10 mouse cellular contexts compared by ENCODE assay signal in the genomic region with DNA sequence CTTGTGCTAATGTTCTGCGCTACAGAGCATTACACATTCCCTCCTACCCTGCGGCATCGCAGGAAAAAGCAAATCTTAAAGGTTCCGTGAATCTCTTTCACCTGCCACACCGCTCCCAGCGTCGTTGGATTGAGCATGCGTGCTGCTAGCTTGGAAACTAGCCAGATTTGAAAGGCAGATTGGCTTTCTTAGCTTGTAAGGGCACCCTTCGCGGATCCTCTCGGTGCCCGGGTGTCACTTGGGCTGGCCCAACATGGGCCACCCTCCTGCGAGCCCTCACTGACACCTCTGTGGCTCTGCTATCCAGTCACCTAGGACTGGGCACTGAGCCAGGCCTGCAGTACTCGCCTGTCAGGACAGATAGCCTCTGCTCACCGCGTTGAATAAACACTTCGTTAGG.
DNase-seq lines count a peak whose midpoint lies in the region; ATAC-seq and TF ChIP-seq lines count a peak whose summit lies in the region.
"Had no signal": no experiment of that assay in that cellular context is flagged by ENCODE, and none has a peak within 500 bp of the region (broad histone marks: within the 10 kb centered on the region; RNA-seq: fewer than 3 reads in every experiment).

No protein-coding gene starts in this region.

- no peaks in the 10 kb centered on the region for H3K9me3 ChIP-seq in midbrain, embryonic 14.5 days (ENCODE audit: control insufficient read depth, low read length)
- no peaks in the 10 kb centered on the region for H3K9me3 ChIP-seq in midbrain, embryonic 11.5 days (ENCODE audit: control insufficient read depth, low read length)
- H3K9me3 ChIP-seq in heart, postnatal 0 days (replicated peaks; ENCODE audit: control insufficient read depth, low read length): no peaks in the 10 kb centered on the region
- H3K9me3 ChIP-seq: embryonic facial prominence, embryonic 15.5 days had no signal

- WGBS in midbrain, embryonic 14.5 days: 45% methylated on average over 17 of the region's 17 CpGs
- WGBS in midbrain, embryonic 11.5 days: 82% methylated on average over 17 of the region's 17 CpGs
- 28% methylated on average over 17 of the region's 17 CpGs for WGBS in heart, postnatal 0 days

- peak overlapping the region; percentile 29 for H3K4me2 ChIP-seq in midbrain, embryonic 14.5 days (ENCODE audit: low read length)
- H3K4me2 ChIP-seq in midbrain, embryonic 11.5 days: no peak overlapping the region
- peak overlapping the region; percentile 42 for H3K4me2 ChIP-seq in heart, postnatal 0 days (ENCODE audit: low read depth, low read length)
- H3K4me2 ChIP-seq: embryonic facial prominence, embryonic 15.5 days had no signal

- no peaks in the 10 kb centered on the region for H3K27me3 ChIP-seq in midbrain, embryonic 14.5 days (ENCODE audit: control insufficient read depth, insufficient read depth, low read length)
- H3K27me3 ChIP-seq in midbrain, embryonic 11.5 days (ENCODE audit: control insufficient read depth, insufficient read depth, low read length): no peaks in the 10 kb centered on the region
- H3K27me3 ChIP-seq in heart, postnatal 0 days (ENCODE audit: control insufficient read depth, insufficient read depth, low read length): no peaks in the 10 kb centered on the region
- H3K27me3 ChIP-seq: embryonic facial prominence, embryonic 15.5 days had no signal

- DNase-seq in adrenal gland, postnatal 25 days: peak; percentile 6
- no peak for DNase-seq in adrenal gland, postnatal 14 days
- peak; percentile 78 for DNase-seq in midbrain, embryonic 14.5 days
- DNase-seq in midbrain, embryonic 11.5 days (ENCODE audit: low spot score, missing footprints): no peak
- peak; percentile 34 for DNase-seq in heart, postnatal 0 days (ENCODE audit: low spot score)
- peak; percentile 54 to 57 for DNase-seq in right cerebral cortex, postnatal 10 days (ENCODE audit: low spot score in 2 of 2)
- no peak for DNase-seq in Muller cell, postnatal 12 days (ENCODE audit: inconsistent ontology term)

- H3K4me3 ChIP-seq in midbrain, embryonic 14.5 days (replicated peaks; ENCODE audit: low read depth, low read length): no peak overlapping the region
- H3K4me3 ChIP-seq in midbrain, embryonic 11.5 days (ENCODE audit: low read depth, low read length): no peak overlapping the region
- 0 out of 2 replicates have a peak overlapping the region, but pooled peaks have one; percentile 10 for H3K4me3 ChIP-seq in heart, postnatal 0 days (ENCODE audit: low read depth, low read length)
- H3K4me3 ChIP-seq: embryonic facial prominence, embryonic 15.5 days had no signal

- H3K4me1 ChIP-seq in midbrain, embryonic 14.5 days (ENCODE audit: control insufficient read depth, insufficient read depth, low read length): peaks cover 18% of the 10 kb centered on the region
- H3K4me1 ChIP-seq in midbrain, embryonic 11.5 days (ENCODE audit: control insufficient read depth, insufficient read depth, low read length): peaks cover 3% of the 10 kb centered on the region; the same call in 1 of the 2 replicates
- H3K4me1 ChIP-seq in heart, postnatal 0 days (ENCODE audit: control insufficient read depth, insufficient read depth): no peaks in the 10 kb centered on the region
- H3K4me1 ChIP-seq: embryonic facial prominence, embryonic 15.5 days had no signal

- no peak for TF ChIP-seq CTCF in heart, postnatal 0 days (IDR thresholded peaks at IDR 0.05; ENCODE audit: low read depth)

- no peaks in the 10 kb centered on the region for H3K36me3 ChIP-seq in midbrain, embryonic 14.5 days (ENCODE audit: control insufficient read depth, insufficient read depth, low read length)
- no peaks in the 10 kb centered on the region for H3K36me3 ChIP-seq in midbrain, embryonic 11.5 days (ENCODE audit: control insufficient read depth, insufficient read depth, low read length)
- no peaks in the 10 kb centered on the region for H3K36me3 ChIP-seq in heart, postnatal 0 days (replicated peaks; ENCODE audit: control insufficient read depth, insufficient read depth, low read length)
- H3K36me3 ChIP-seq: embryonic facial prominence, embryonic 15.5 days had no signal

- H3K9ac ChIP-seq in midbrain, embryonic 14.5 days (replicated peaks; ENCODE audit: low read length): no peak overlapping the region
- no peak overlapping the region for H3K9ac ChIP-seq in midbrain, embryonic 11.5 days (ENCODE audit: low read length)
- no peak overlapping the region for H3K9ac ChIP-seq in heart, postnatal 0 days (replicated peaks; ENCODE audit: low read depth, low read length)
- H3K9ac ChIP-seq: embryonic facial prominence, embryonic 15.5 days had no signal

- no peak for ATAC-seq in midbrain, embryonic 14.5 days (ENCODE audit: low FRiP score, low TSS enrichment)
- ATAC-seq in midbrain, embryonic 11.5 days (ENCODE audit: low FRiP score): no peak
- ATAC-seq in heart, postnatal 0 days (ENCODE audit: insufficient read depth, low read depth): peak; percentile 57
- no peak for ATAC-seq in erythroid progenitor cell, adult 5-6 weeks (replicated peaks; ENCODE audit: low FRiP score, poor library complexity, severe bottlenecking)

- H3K27ac ChIP-seq in midbrain, embryonic 14.5 days (replicated peaks; ENCODE audit: low read depth, low read length): peak overlapping the region; percentile 60; the same call in 1 of the 2 replicates
- no peak overlapping the region for H3K27ac ChIP-seq in midbrain, embryonic 11.5 days (ENCODE audit: low read depth, low read length)
- H3K27ac ChIP-seq in heart, postnatal 0 days (ENCODE audit: low read depth): no peak overlapping the region
- H3K27ac ChIP-seq: embryonic facial prominence, embryonic 15.5 days; kidney, postnatal 0 days had no signal

- no peak for TF ChIP-seq EP300 in heart, postnatal 0 days (IDR thresholded peaks at IDR 0.05; ENCODE audit: low read depth)

Comparison
In these comparisons a context has a peak if more than half of its experiments do, and no peak if none do; other contexts are left out.
1. DNase-seq: peak in adrenal gland, postnatal 25 days (single experiment), midbrain, embryonic 14.5 days (single experiment), heart, postnatal 0 days (single experiment) and right cerebral cortex, postnatal 10 days (2 of 2); none in adrenal gland, postnatal 14 days (single experiment), midbrain, embryonic 11.5 days (single experiment) and Muller cell, postnatal 12 days (single experiment).